Mouse (Mus musculus): ENCODE measurements around the gene Phyhd1.

DNA sequence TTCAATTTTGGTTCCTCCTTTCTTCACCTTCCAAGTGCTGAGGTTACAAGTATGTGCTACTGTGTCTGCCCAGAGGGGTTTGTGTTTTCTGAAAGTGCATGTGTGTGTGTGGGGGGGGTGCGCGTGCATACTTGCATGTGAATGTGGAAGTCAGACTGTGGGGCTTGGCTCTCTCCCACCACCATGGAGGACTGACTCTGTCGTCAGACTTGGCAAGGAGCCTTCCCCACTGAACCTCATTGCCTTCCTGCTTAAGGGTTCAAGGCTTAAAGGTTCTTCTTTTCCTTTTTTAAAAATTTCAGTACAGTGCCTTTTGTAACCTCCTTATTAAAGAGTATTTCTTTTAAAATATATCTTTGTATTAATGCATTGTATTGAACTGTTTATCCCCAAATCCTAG is 62.8 kb downstream of the Phyhd1 start:
- TF ChIP-seq CTCF (IDR thresholded peaks at IDR 0.05; ENCODE audit: borderline replicate concordance, insufficient read depth, low read depth, low read length) (no peak), POLR2A (IDR thresholded peaks at IDR 0.05; ENCODE audit: borderline replicate concordance, insufficient read depth, low read length) (no peak)
